31 mouse cellular contexts compared by ENCODE assay signal in the genomic region with DNA sequence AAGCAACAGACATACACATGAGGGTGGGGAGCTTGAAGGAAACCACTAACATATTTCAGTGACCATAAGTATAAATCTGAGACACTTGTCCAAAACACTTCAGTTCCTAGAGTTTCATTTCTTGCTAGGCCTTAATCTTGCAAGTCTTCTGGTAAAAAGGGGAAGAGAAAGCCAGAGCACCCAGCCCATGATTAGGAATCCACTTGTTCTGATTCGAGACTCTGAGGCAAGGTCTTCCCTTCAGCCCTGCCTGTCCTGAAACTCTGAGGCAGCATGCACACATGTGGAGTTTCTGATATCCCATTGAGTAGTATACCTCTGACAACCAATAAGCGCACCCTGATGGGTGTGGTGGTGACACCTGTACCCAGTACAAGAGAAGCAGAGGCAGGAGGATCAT. TPM values are rescaled to one million over a fixed set of nuclear protein-coding genes. Genes with fewer than 3 reads are reported as not detected.
A peak's percentile ranks its signal among the peaks of the same experiment; 100 is the strongest.
DNase-seq lines count a peak whose midpoint lies in the region; ATAC-seq and TF ChIP-seq lines count a peak whose summit lies in the region.
"Had no signal": no experiment of that assay in that cellular context is flagged by ENCODE, and none has a peak within 500 bp of the region (broad histone marks: within the 10 kb centered on the region; RNA-seq: fewer than 3 reads in every experiment).

No protein-coding gene starts in this region.

- H3K4me2 ChIP-seq in neural tube, embryonic 15.5 days: no peak overlapping the region
- H3K4me2 ChIP-seq: embryonic facial prominence, embryonic 12.5 days; forebrain, embryonic 12.5 days had no signal

- TF ChIP-seq POLR2A in bone marrow macrophage, adult 2 months (IDR thresholded peaks at IDR 0.05; ENCODE audit: borderline replicate concordance, low read depth, low read length): no peak

- peaks cover 68% of the 10 kb centered on the region for H3K36me3 ChIP-seq in neural tube, embryonic 15.5 days

- no peak overlapping the region for H3K9ac ChIP-seq in neural tube, embryonic 15.5 days (replicated peaks)
- H3K9ac ChIP-seq: embryonic facial prominence, embryonic 12.5 days; forebrain, embryonic 12.5 days had no signal

- H3K4me3 ChIP-seq in bone marrow macrophage, adult 2 months (ENCODE audit: insufficient read depth, low read length): no peak overlapping the region
- H3K4me3 ChIP-seq in neural tube, embryonic 15.5 days (replicated peaks): no peak overlapping the region
- H3K4me3 ChIP-seq: embryonic facial prominence, embryonic 10.5 days; embryonic facial prominence, embryonic 12.5 days; forebrain, embryonic 10.5 days; forebrain, embryonic 12.5 days had no signal

- TF ChIP-seq CTCF in bone marrow macrophage, adult 2 months (IDR thresholded peaks at IDR 0.05; ENCODE audit: low read depth, low read length): no peak

- peaks cover 11% of the 10 kb centered on the region for H3K4me1 ChIP-seq in bone marrow macrophage, adult 2 months (ENCODE audit: control insufficient read depth, insufficient read depth, low read length)
- no peaks in the 10 kb centered on the region for H3K4me1 ChIP-seq in neural tube, embryonic 15.5 days
- H3K4me1 ChIP-seq: embryonic facial prominence, embryonic 10.5 days; embryonic facial prominence, embryonic 12.5 days; forebrain, embryonic 10.5 days; forebrain, embryonic 12.5 days had no signal

- no peaks in the 10 kb centered on the region for H3K9me3 ChIP-seq in neural tube, embryonic 15.5 days (replicated peaks)
- H3K9me3 ChIP-seq: embryonic facial prominence, embryonic 10.5 days; embryonic facial prominence, embryonic 12.5 days; forebrain, embryonic 10.5 days; forebrain, embryonic 12.5 days; G1E had no signal

- peak; percentile 65 for ATAC-seq in granulocyte monocyte progenitor cell, adult 5-6 weeks (replicated peaks; ENCODE audit: poor library complexity, severe bottlenecking)
- peak; percentile 60 for ATAC-seq in megakaryocyte, adult 5-6 weeks (ENCODE audit: poor library complexity, severe bottlenecking)
- ATAC-seq in neural tube, embryonic 15.5 days (ENCODE audit: low FRiP score): no peak
- ATAC-seq in erythroid progenitor cell, adult 5-6 weeks (replicated peaks; ENCODE audit: low FRiP score, poor library complexity, severe bottlenecking): no peak
- ATAC-seq: activated CD4-positive, CD25-positive, alpha-beta regulatory T cell, adult 4 months; CD4-positive, CD25-positive, alpha-beta regulatory T cell, adult 4 months; forebrain, embryonic 14.5 days; forebrain, embryonic 16.5 days; Patski had no signal

- DNase-seq in cerebellum, adult 11-12 months: no peak
- DNase-seq in heart, postnatal 4 days: no peak
- DNase-seq: adrenal gland, postnatal 14 days; B cell, adult 2 months; cerebellum, adult 18-20 months; cerebellum, adult 8-10 months; cerebellum, adult 9-11 months; cerebellum, postnatal 14 days; cerebellum, postnatal 36 days had no signal

- H3K27me3 ChIP-seq in neural tube, embryonic 15.5 days (replicated peaks): no peaks in the 10 kb centered on the region
- H3K27me3 ChIP-seq: CH12.LX; embryonic facial prominence, embryonic 12.5 days; forebrain, embryonic 12.5 days; Patski had no signal

- WGBS in neural tube, embryonic 15.5 days: 94% methylated on average over 2 of the region's 2 CpGs

- H3K27ac ChIP-seq in bone marrow macrophage, adult 2 months (ENCODE audit: insufficient read depth, low read depth, low read length): peak overlapping the region; percentile 52
- no peak overlapping the region for H3K27ac ChIP-seq in neural tube, embryonic 15.5 days (replicated peaks)
- H3K27ac ChIP-seq: embryonic facial prominence, embryonic 10.5 days; embryonic facial prominence, embryonic 12.5 days; forebrain, embryonic 10.5 days; forebrain, embryonic 12.5 days had no signal

RNA-seq across cellular contexts. Expression of gene Sart3, which starts 10.7 kb away (rescaled TPM):
- 23.5 and 29.8 TPM in 2 replicates for polyA plus RNA-seq in bone marrow macrophage, adult 2 months (2012; ENCODE audit: insufficient read depth, insufficient read length, missing spikeins)
- 29.2 and 29.7 TPM in 2 replicates for total RNA-seq in granulocyte monocyte progenitor cell, adult 5-6 weeks (2014; fragmentation: Nextera tagmentation)
- total RNA-seq in granulocyte monocyte progenitor cell, adult 5-6 weeks (2017): 31.1 and 38.5 TPM in 2 replicates
- total RNA-seq in megakaryocyte, adult 5-6 weeks (2015): 9.9 and 11.9 TPM in 2 replicates
- 26.1 and 28.3 TPM in 2 replicates for total RNA-seq in megakaryocyte, adult 5-6 weeks (2017)
- polyA plus RNA-seq in neural tube, embryonic 15.5 days (2015; fragmentation: Nextera tagmentation; extraction: Ambion mirVana): 40.7 and 42.3 TPM in 2 replicates
- total RNA-seq in erythroid progenitor cell, adult 5-6 weeks (2015; ENCODE audit: low replicate concordance): 8.4 and 22.0 TPM in 2 replicates
- 32.1 and 44.9 TPM in 2 replicates for total RNA-seq in erythroid progenitor cell, adult 5-6 weeks (2017; ENCODE audit: low replicate concordance)
- total RNA-seq in heart, postnatal 4 days (2021): 10 to 100 TPM; 30.4 to 30.7 TPM

RNA-seq across cellular contexts. Expression of gene Iscu, which starts 11.0 kb away (rescaled TPM):
- 106 and 109 TPM in 2 replicates for polyA plus RNA-seq in bone marrow macrophage, adult 2 months (2012; ENCODE audit: insufficient read depth, insufficient read length, missing spikeins)
- total RNA-seq in granulocyte monocyte progenitor cell, adult 5-6 weeks (2014; fragmentation: Nextera tagmentation): 81.9 and 100 TPM in 2 replicates
- 101 and 111 TPM in 2 replicates for total RNA-seq in granulocyte monocyte progenitor cell, adult 5-6 weeks (2017)
- 107 and 114 TPM in 2 replicates for total RNA-seq in megakaryocyte, adult 5-6 weeks (2015)
- total RNA-seq in megakaryocyte, adult 5-6 weeks (2017): 80.8 and 95.5 TPM in 2 replicates
- polyA plus RNA-seq in neural tube, embryonic 15.5 days (2015; fragmentation: Nextera tagmentation; extraction: Ambion mirVana): 88.6 and 90.9 TPM in 2 replicates
- 54.9 and 75.3 TPM in 2 replicates for total RNA-seq in erythroid progenitor cell, adult 5-6 weeks (2015; ENCODE audit: low replicate concordance)
- total RNA-seq in erythroid progenitor cell, adult 5-6 weeks (2017; ENCODE audit: low replicate concordance): 36.4 and 52.0 TPM in 2 replicates
- 100 to 1,000 TPM; 102 to 104 TPM for total RNA-seq in heart, postnatal 4 days (2021)

RNA-seq across cellular contexts. Expression of gene Ficd, which starts 26.0 kb away (rescaled TPM):
- polyA plus RNA-seq in bone marrow macrophage, adult 2 months (2012; ENCODE audit: insufficient read depth, insufficient read length, missing spikeins): 3.0 and 3.7 TPM in 2 replicates
- total RNA-seq in granulocyte monocyte progenitor cell, adult 5-6 weeks (2014; fragmentation: Nextera tagmentation): 1.6 and 3.7 TPM in 2 replicates
- 0.77 and 1.9 TPM in 2 replicates for total RNA-seq in granulocyte monocyte progenitor cell, adult 5-6 weeks (2017)
- total RNA-seq in megakaryocyte, adult 5-6 weeks (2015): 3.9 and 4.2 TPM in 2 replicates
- 2.5 and 2.8 TPM in 2 replicates for total RNA-seq in megakaryocyte, adult 5-6 weeks (2017)
- 9.6 and 11.1 TPM in 2 replicates for polyA plus RNA-seq in neural tube, embryonic 15.5 days (2015; fragmentation: Nextera tagmentation; extraction: Ambion mirVana)
- total RNA-seq in erythroid progenitor cell, adult 5-6 weeks (2015; ENCODE audit: low replicate concordance): 1.4 TPM in 1 of 2 replicates, not detected in the other
- 0.30 and 2.2 TPM in 2 replicates for total RNA-seq in erythroid progenitor cell, adult 5-6 weeks (2017; ENCODE audit: low replicate concordance)
- 1 to 10 TPM; 3.9 to 4.4 TPM for total RNA-seq in heart, postnatal 4 days (2021)

RNA-seq across cellular contexts. Expression of gene 1700069L16Rik, which starts 37.0 kb away (rescaled TPM):
- polyA plus RNA-seq in bone marrow macrophage, adult 2 months (2012; ENCODE audit: insufficient read depth, insufficient read length, missing spikeins): not detected in 2 replicates
- not detected in 2 replicates for total RNA-seq in granulocyte monocyte progenitor cell, adult 5-6 weeks (2014; fragmentation: Nextera tagmentation)
- not detected in 2 replicates for total RNA-seq in granulocyte monocyte progenitor cell, adult 5-6 weeks (2017)
- total RNA-seq in megakaryocyte, adult 5-6 weeks (2015): not detected in 2 replicates
- total RNA-seq in megakaryocyte, adult 5-6 weeks (2017): not detected in 2 replicates
- not detected in 2 replicates for polyA plus RNA-seq in neural tube, embryonic 15.5 days (2015; fragmentation: Nextera tagmentation; extraction: Ambion mirVana)
- total RNA-seq in erythroid progenitor cell, adult 5-6 weeks (2015; ENCODE audit: low replicate concordance): not detected in 2 replicates
- not detected in 2 replicates for total RNA-seq in erythroid progenitor cell, adult 5-6 weeks (2017; ENCODE audit: low replicate concordance)
- not detected for total RNA-seq in heart, postnatal 4 days (2021)
- total RNA-seq: adrenal gland, adult 18-20 months; adrenal gland, adult 8-10 months; adrenal gland, postnatal 14 days; adrenal gland, postnatal 4 days; CH12.LX; G1E had no signal
- polyA plus RNA-seq: activated CD4-positive, CD25-positive, alpha-beta regulatory T cell, adult 4 months; CD4-positive, CD25-positive, alpha-beta regulatory T cell, adult 4 months; cortical plate, adult 2 months; embryonic facial prominence, embryonic 10.5 days; embryonic facial prominence, embryonic 12.5 days; embryonic facial prominence, embryonic 14.5 days; forebrain, embryonic 10.5 days; forebrain, embryonic 12.5 days; forebrain, embryonic 14.5 days; forebrain, embryonic 16.5 days; frontal cortex, adult 2 months; G1E; Patski had no signal

RNA-seq across cellular contexts. Expression of gene Tmem119, which starts 38.7 kb away (rescaled TPM):
- 0.99 and 1.7 TPM in 2 replicates for polyA plus RNA-seq in bone marrow macrophage, adult 2 months (2012; ENCODE audit: insufficient read depth, insufficient read length, missing spikeins)
- total RNA-seq in granulocyte monocyte progenitor cell, adult 5-6 weeks (2014; fragmentation: Nextera tagmentation): 11.1 and 13.4 TPM in 2 replicates
- 4.2 and 7.8 TPM in 2 replicates for total RNA-seq in granulocyte monocyte progenitor cell, adult 5-6 weeks (2017)
- total RNA-seq in megakaryocyte, adult 5-6 weeks (2015): 1.9 and 2.8 TPM in 2 replicates
- 2.3 and 3.2 TPM in 2 replicates for total RNA-seq in megakaryocyte, adult 5-6 weeks (2017)
- polyA plus RNA-seq in neural tube, embryonic 15.5 days (2015; fragmentation: Nextera tagmentation; extraction: Ambion mirVana): 12.1 and 23.1 TPM in 2 replicates
- 2.9 TPM in 1 of 2 replicates, not detected in the other for total RNA-seq in erythroid progenitor cell, adult 5-6 weeks (2015; ENCODE audit: low replicate concordance)
- 3.0 TPM in 1 of 2 replicates, not detected in the other for total RNA-seq in erythroid progenitor cell, adult 5-6 weeks (2017; ENCODE audit: low replicate concordance)
- total RNA-seq in heart, postnatal 4 days (2021): 10 to 100 TPM; 11.7 to 13.7 TPM
- polyA plus RNA-seq: activated CD4-positive, CD25-positive, alpha-beta regulatory T cell, adult 4 months; CD4-positive, CD25-positive, alpha-beta regulatory T cell, adult 4 months; Patski had no signal

Comparison
In these comparisons a context has a peak if more than half of its experiments do, and no peak if none do; other contexts are left out.
1. ATAC-seq: peak in granulocyte monocyte progenitor cell, adult 5-6 weeks (single experiment) and megakaryocyte, adult 5-6 weeks (single experiment); none in neural tube, embryonic 15.5 days (single experiment) and erythroid progenitor cell, adult 5-6 weeks (single experiment).